Mouse (Mus musculus) olfactory bulb, adult 2 months (tissue): ENCODE measurements around the gene Gadd45b. TPM values are rescaled to one million over a fixed set of nuclear protein-coding genes. Genes with fewer than 3 reads are reported as not detected.

Source experiments
- H3K27ac ChIP-seq: fragments of 200-500 bp; 2 replicates; pipeline ENCODE4 v1.5.1; 2012; ENCODE audit warnings: low read depth, low read length; ENCODE audit not compliant: insufficient read depth
- H3K4me1 ChIP-seq: fragments of 200-500 bp; 2 replicates; pipeline ENCODE4 v1.6.1; 2012; ENCODE audit warnings: low read length; ENCODE audit not compliant: control insufficient read depth, insufficient read depth
- H3K4me3 ChIP-seq: fragments of 200-500 bp; 2 replicates; pipeline ENCODE4 v1.5.1; 2012; ENCODE audit warnings: mild to moderate bottlenecking, low read depth, low read length, moderate library complexity; ENCODE audit not compliant: insufficient read depth
- CTCF ChIP-seq: fragments of 200-500 bp; IDR thresholded peaks from 2 replicates; pipeline ENCODE4 v1.5.1; 2012; ENCODE audit warnings: low read depth, mild to moderate bottlenecking, low read length, moderate library complexity; ENCODE audit not compliant: insufficient read depth
- POLR2A ChIP-seq: fragments of 200-500 bp; IDR thresholded peaks from 2 replicates; pipeline ENCODE4 v1.6.1; 2012; ENCODE audit warnings: mild to moderate bottlenecking, low read depth, low read length, moderate library complexity; ENCODE audit not compliant: insufficient read depth
- WGBS: fragments of 180-500 bp; shearing (Covaris S2); methylation state at CpG from one replicate; pipeline ENCODE4 v1.1.7; 2018; 5-methylcytosine and 5-hydroxymethylcytosine counted together
- polyA plus RNA-seq: library from polyadenylated mRNA; stranded (reverse); fragments of >200 nt; gene quantifications from 2 replicates; pipeline ENCODE4 v1.2.4, GENCODE M21; 2012; ENCODE audit warnings: low replicate concordance; ENCODE audit not compliant: missing spikeins, insufficient read depth, insufficient read length

The Gadd45b gene
- polyA plus RNA-seq, 1 experiment = not detected

DNA sequence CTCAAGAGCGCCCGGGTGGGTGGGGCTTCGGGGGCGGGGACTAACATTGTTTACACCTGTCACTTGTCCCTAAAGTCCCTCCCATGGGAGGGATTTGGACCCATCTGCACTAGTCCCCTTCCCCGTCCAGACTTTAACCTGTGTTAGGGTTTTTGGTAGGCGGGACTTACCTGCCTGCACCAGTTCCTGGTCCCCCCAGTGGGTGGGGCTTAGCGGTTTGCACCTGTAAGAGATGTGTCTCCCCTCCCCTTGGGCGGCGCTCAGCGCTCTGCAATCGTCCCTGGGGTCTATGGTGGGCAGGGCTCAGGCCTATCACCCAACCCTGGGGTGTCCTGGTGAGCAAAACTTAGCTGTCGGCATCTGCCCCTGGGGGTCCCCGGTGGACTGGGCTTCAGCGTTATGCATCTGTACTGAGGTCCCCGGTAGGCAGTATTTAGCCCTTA is 12.5 kb upstream of the Gadd45b start:
- 1% methylated on average over 15 of the region's 15 CpGs for WGBS

DNA sequence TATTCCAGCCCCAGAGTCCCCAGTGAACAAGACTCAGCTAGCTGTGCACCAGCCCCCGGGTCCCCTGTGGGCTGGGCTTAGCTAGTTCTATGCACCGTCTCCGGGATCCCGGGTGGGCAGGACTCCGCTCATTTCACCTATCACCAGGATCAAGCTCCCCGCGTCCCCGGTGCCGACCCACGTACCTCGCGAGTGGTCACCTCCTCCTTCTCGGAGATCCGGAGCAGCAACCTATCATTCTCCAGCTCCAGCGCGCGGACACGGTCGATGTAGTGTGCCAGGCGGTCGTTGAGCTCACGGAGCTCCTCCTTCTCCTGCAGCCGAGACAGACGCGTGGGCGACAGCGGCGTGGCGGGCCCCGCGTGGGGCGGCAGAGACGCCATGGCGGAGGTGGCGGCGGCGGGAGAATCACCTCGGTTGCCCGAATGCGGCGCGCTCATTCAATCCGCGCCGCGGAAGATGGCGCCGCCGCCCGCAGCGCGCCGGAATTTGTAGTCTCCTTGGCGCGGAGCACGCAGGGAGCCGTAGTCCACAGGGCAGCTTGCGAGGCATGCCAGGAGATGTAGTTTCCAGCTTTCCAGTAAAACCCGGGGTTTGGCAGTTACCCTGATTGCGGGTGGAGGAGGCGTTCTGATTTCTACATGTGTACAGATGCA is 12.0 kb upstream of the Gadd45b start, which contains the start of gene Lmnb2:
Gene Lmnb2 (minus strand): TSS at position 467 of the 656 bp plus-strand sequence.
- H3K4me3 ChIP-seq = peak within 1 kb of the TSS; percentile 92
- peaks cover 27% of the 10 kb centered on the region for H3K4me1 ChIP-seq
- WGBS = under 1% methylated on average over 61 of the region's 61 CpGs
- no peak within 1 kb of the TSS for H3K27ac ChIP-seq
- no peak for TF ChIP-seq CTCF
- peak; percentile 58 for TF ChIP-seq POLR2A

More for the DNA sequence above, 12.5 kb upstream of the Gadd45b start:
- no peak overlapping the region for H3K27ac ChIP-seq
- peak overlapping the region; percentile 92 for H3K4me3 ChIP-seq
- peaks cover 27% of the 10 kb centered on the region for H3K4me1 ChIP-seq
- TF ChIP-seq POLR2A (no peak), CTCF (no peak)

- no peak overlapping the region for H3K4me3 ChIP-seq
- WGBS = 17% methylated on average over 16 of the region's 16 CpGs
- H3K4me1 ChIP-seq = peaks cover 14% of the 10 kb centered on the region
- TF ChIP-seq CTCF (no peak), POLR2A (no peak)
- no peak overlapping the region for H3K27ac ChIP-seq
Observed at GRCm38 (mm10) chr10:80921923-80922322, 8.0 kb upstream of the Gadd45b start.

- WGBS = 58% methylated on average over 3 of the region's 3 CpGs
- no peak overlapping the region for H3K4me3 ChIP-seq
- no peak overlapping the region for H3K27ac ChIP-seq
- H3K4me1 ChIP-seq = peaks cover 18% of the 10 kb centered on the region
- TF ChIP-seq CTCF = no peak
- no peak for TF ChIP-seq POLR2A
Observed at GRCm38 (mm10) chr10:80925472-80925871, 4.4 kb upstream of the Gadd45b start.

DNA sequence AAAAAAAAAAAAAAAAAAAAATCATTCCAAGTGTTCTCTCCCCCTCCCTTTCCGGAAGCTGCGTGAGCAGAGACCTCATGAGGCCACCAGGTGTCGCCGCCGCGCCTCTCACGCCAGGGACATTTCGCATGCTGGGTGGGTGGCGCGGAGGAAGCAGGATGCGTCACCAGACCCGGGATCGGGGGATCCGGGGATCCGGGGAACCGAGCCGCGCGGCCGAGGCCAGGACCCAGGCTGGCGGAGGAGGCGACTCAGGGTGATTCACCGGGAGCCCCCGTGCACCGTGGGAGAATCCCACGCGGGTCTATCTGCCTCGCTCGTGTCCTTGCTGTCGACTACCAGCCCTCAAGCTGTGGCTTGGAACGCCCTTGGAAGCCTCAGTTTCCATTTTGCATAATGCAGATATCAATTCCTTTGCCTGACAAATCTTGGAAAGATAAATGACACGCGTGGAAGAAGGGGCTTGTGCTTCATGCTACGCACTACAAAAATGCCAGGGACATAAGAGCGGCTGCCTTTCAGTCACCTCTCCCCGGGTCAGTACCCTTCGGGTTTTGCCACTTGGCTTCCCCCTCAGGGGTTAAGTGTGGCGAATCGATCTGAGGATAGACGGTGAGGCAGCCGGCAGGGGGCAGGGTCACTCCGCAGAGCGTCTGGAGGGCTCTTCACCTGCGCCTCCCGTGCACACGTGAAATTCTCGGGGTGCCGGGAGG is 1.1 kb upstream of the Gadd45b start:
- whole genome bisulfite sequencing = under 1% methylated on average over 48 of the region's 48 CpGs
- peak overlapping the region; percentile 87 for H3K27ac ChIP-seq
- H3K4me1 ChIP-seq = peaks cover 41% of the 10 kb centered on the region
- H3K4me3 ChIP-seq = peak overlapping the region; percentile 80
- TF ChIP-seq CTCF (peak; percentile 97), POLR2A (peak; percentile 35)

DNA sequence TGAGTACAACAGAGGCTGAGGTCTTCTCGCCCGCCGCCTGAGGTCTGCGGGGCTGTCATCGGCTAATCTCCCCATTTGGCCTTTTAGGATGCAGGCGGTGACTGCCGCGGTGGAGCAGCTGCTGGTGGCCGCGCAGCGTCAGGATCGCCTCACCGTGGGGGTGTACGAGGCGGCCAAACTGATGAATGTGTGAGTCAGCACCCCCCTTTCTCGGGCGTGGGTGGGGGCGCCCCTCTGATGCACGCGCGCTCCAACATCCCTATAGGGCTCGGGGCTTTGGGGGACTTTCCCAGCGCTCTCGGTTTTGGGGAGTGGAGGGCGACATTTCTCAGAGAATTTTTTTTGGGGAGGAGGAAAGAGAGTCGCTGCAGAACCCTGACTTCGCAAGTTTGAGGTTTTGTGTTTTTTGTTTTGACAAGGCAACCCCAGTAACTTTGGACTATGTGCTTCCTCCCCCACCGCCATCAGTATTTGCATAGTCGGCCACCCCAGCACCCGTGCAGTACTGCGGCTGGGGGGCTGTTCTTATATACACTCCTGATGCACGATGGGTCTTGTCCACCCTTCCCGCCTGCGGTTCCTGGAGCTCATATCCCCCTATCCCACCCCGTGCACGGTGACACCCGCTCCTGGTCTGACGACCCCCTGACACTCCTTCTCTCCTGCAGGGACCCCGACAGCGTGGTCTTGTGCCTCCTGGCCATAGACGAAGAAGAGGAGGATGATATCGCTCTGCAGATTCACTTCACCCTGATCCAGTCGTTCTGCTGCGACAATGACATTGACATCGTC is 684 bp downstream of the Gadd45b start:
- WGBS = under 1% methylated on average over 45 of the region's 45 CpGs
- peaks cover 43% of the 10 kb centered on the region for H3K4me1 ChIP-seq
- 0 out of 2 replicates have a peak overlapping the region, but pooled peaks have one; percentile 0 for H3K27ac ChIP-seq
- no peak for TF ChIP-seq CTCF
- no peak for TF ChIP-seq POLR2A
- H3K4me3 ChIP-seq = peak overlapping the region; percentile 47

GRCm38 (mm10) chr10:80931153-80931671 is 1.3 kb downstream of the Gadd45b start:
- no peak overlapping the region for H3K27ac ChIP-seq
- H3K4me1 ChIP-seq = peaks cover 50% of the 10 kb centered on the region
- TF ChIP-seq CTCF (no peak), POLR2A (no peak)
- peak overlapping the region; percentile 47 for H3K4me3 ChIP-seq
- 7% methylated on average over 14 of the region's 14 CpGs for WGBS

- TF ChIP-seq POLR2A (no peak), CTCF (no peak)
- Histone ChIP-seq H3K27ac (no peak overlapping the region), H3K4me3 (peak overlapping the region; percentile 47; the same call in 1 of the 2 replicates), H3K4me1 (peaks cover 55% of the 10 kb centered on the region)
- WGBS = 8% methylated on average over 26 of the region's 26 CpGs
Observed at GRCm38 (mm10) chr10:80931695-80932094, 1.8 kb downstream of the Gadd45b start.

- H3K4me3 ChIP-seq = peak overlapping the region; percentile 3; the same call in 1 of the 2 replicates
- H3K4me1 ChIP-seq = peaks cover 55% of the 10 kb centered on the region
- WGBS = 8% methylated on average over 20 of the region's 20 CpGs
- no peak for TF ChIP-seq POLR2A
- TF ChIP-seq CTCF = no peak
- no peak overlapping the region for H3K27ac ChIP-seq
Observed at GRCm38 (mm10) chr10:80932206-80932605, 2.3 kb downstream of the Gadd45b start.
